Mouse (Mus musculus): ENCODE results near the gene Tmem161b.
"Not testable (repeated sequence)": the region's sequence is repeated elsewhere in the genome, so short reads cannot be mapped to it uniquely, and the experiment has no call there.

Gene Tmem161b

GRCm38 (mm10) chr13:84221820-84222681 is at the start of gene Tmem161b:
Gene Tmem161b, plus strand, starts transcription at chr13:84222296.
- DNase-seq (ENCODE audit: low read depth in 2 of 2, low spot score in 2 of 2) = peak; percentile 57 to 62

GRCm38 (mm10) chr13:84185835-84186234 is 36.3 kb upstream of the Tmem161b start:
- not testable (repeated sequence) for DNase-seq (ENCODE audit: low read depth in 2 of 2, low spot score in 2 of 2)

- no peak for DNase-seq (ENCODE audit: low read depth in 2 of 2, low spot score in 2 of 2)
Measured at GRCm38 (mm10) chr13:84192723-84193122, 29.4 kb upstream of the Tmem161b start.

- no peak for DNase-seq (ENCODE audit: low read depth in 2 of 2, low spot score in 2 of 2)
Measured at GRCm38 (mm10) chr13:84222682-84222992, 541 bp downstream of the Tmem161b start.

- DNase-seq (ENCODE audit: low read depth in 2 of 2, low spot score in 2 of 2) = no peak
Measured at GRCm38 (mm10) chr13:84223018-84223417, 922 bp downstream of the Tmem161b start.

- no peak for DNase-seq (ENCODE audit: low read depth in 2 of 2, low spot score in 2 of 2)
Measured at GRCm38 (mm10) chr13:84234019-84234418, 11.9 kb downstream of the Tmem161b start.

- no peak for DNase-seq (ENCODE audit: low read depth in 2 of 2, low spot score in 2 of 2)
Measured at GRCm38 (mm10) chr13:84236768-84237167, 14.7 kb downstream of the Tmem161b start.

GRCm38 (mm10) chr13:84238184-84238583 is 16.1 kb downstream of the Tmem161b start:
- DNase-seq (ENCODE audit: low read depth in 2 of 2, low spot score in 2 of 2) = no peak

- DNase-seq (ENCODE audit: low read depth in 2 of 2, low spot score in 2 of 2) = no peak
Measured at GRCm38 (mm10) chr13:84248065-84248464, 26.0 kb downstream of the Tmem161b start.

GRCm38 (mm10) chr13:84251295-84251694 is 29.2 kb downstream of the Tmem161b start:
- no peak for DNase-seq (ENCODE audit: low read depth in 2 of 2, low spot score in 2 of 2)

- no peak for DNase-seq (ENCODE audit: low read depth in 2 of 2, low spot score in 2 of 2)
Measured at GRCm38 (mm10) chr13:84255047-84255446, 33.0 kb downstream of the Tmem161b start.

GRCm38 (mm10) chr13:84264418-84264817 is 42.3 kb downstream of the Tmem161b start:
- not testable (repeated sequence) for DNase-seq (ENCODE audit: low read depth in 2 of 2, low spot score in 2 of 2)

GRCm38 (mm10) chr13:84276246-84276645 is 54.1 kb downstream of the Tmem161b start:
- DNase-seq (ENCODE audit: low read depth in 2 of 2, low spot score in 2 of 2) = no peak

- no peak for DNase-seq (ENCODE audit: low read depth in 2 of 2, low spot score in 2 of 2)
Measured at GRCm38 (mm10) chr13:84280352-84280751, 58.3 kb downstream of the Tmem161b start.

- DNase-seq (ENCODE audit: low read depth in 2 of 2, low spot score in 2 of 2) = no peak
Measured at GRCm38 (mm10) chr13:84282966-84283365, 60.9 kb downstream of the Tmem161b start.

GRCm38 (mm10) chr13:84284764-84285558 is 62.9 kb downstream of the Tmem161b start:
- DNase-seq (ENCODE audit: low read depth in 2 of 2, low spot score in 2 of 2) = no peak

GRCm38 (mm10) chr13:84285559-84285945 is 63.5 kb downstream of the Tmem161b start:
- DNase-seq (ENCODE audit: low read depth in 2 of 2, low spot score in 2 of 2) = no peak

GRCm38 (mm10) chr13:84299445-84300053 is 77.5 kb downstream of the Tmem161b start:
- DNase-seq (ENCODE audit: low read depth in 2 of 2, low spot score in 2 of 2) = no peak

- DNase-seq (ENCODE audit: low read depth in 2 of 2, low spot score in 2 of 2) = no peak
Measured at GRCm38 (mm10) chr13:84343272-84343671, 121.2 kb downstream of the Tmem161b start.

- DNase-seq (ENCODE audit: low read depth in 2 of 2, low spot score in 2 of 2) = no peak
Measured at GRCm38 (mm10) chr13:84343691-84344495, 121.8 kb downstream of the Tmem161b start.

GRCm38 (mm10) chr13:84344711-84345110 is 122.6 kb downstream of the Tmem161b start:
- DNase-seq (ENCODE audit: low read depth in 2 of 2, low spot score in 2 of 2) = no peak
